Mouse (Mus musculus): ENCODE measurements around the gene Mif4gd.
A peak's percentile ranks its signal among the peaks of the same experiment; 100 is the strongest.

- no peak for TF ChIP-seq POLR2A (IDR thresholded peaks at IDR 0.05; ENCODE audit: control insufficient read depth in 1 of 2, insufficient read depth in 1 of 2, low read depth in 1 of 2, low read length in 2 of 2, poor library complexity in 1 of 2)
- TF ChIP-seq GATA1 (IDR thresholded peaks at IDR 0.05; ENCODE audit: low read depth, low read length): no peak
- no peak for TF ChIP-seq ZC3H11A (IDR thresholded peaks at IDR 0.05; ENCODE audit: low read depth, low read length)
- TF ChIP-seq EP300 (IDR thresholded peaks at IDR 0.05; ENCODE audit: low read depth in 1 of 2, low read length in 2 of 2): no peak
- TF ChIP-seq CTCF (IDR thresholded peaks at IDR 0.05 in 2 of 3, conservative IDR thresholded peaks at IDR 0.05 in 1 of 3; ENCODE audit: control insufficient read depth in 1 of 3, insufficient read depth in 1 of 3, low read depth in 2 of 3, low read length in 3 of 3, poor library complexity in 1 of 3, severe bottlenecking in 1 of 3): peak in 2 of 3 experiments; percentile 25 to 65; a peak in 3 of 6 replicates
- no peak for TF ChIP-seq E2F4 (IDR thresholded peaks at IDR 0.05; ENCODE audit: borderline replicate concordance, low read depth, low read length)
These were observed 17.6 kb downstream of the Mif4gd start for GRCm38 (mm10) chr11:115595209-115595608.

Measured in MEL (cell line).